Mouse (Mus musculus) stomach, postnatal 0 days (tissue): ENCODE data around the gene Olfr608.

Experiments
- CTCF ChIP-seq: IDR thresholded peaks from 2 replicates; pipeline ENCODE4 v1.5.1; 2016; ENCODE audit warnings: antibody characterized with exemption, low read depth, mild to moderate bottlenecking, moderate library complexity
- EP300 ChIP-seq: optimal IDR thresholded peaks from 2 replicates; pipeline ENCODE3; 2016; ENCODE audit warnings: antibody characterized with exemption

GRCm38 (mm10) chr7:103460590-103460989, 9.1 kb upstream of the Olfr608 start:
- TF ChIP-seq EP300 (no peak), CTCF (no peak)
